Mouse (Mus musculus): ENCODE data around the gene Sh3pxd2a. TPM values are rescaled to one million over a fixed set of nuclear protein-coding genes. Genes with fewer than 3 reads are reported as not detected.

Gene Sh3pxd2a
- total and polyA plus RNA-seq, 3 experiments, result 1.3 to 4.6 (median 3.2) TPM

- H3K4me1 ChIP-seq (ENCODE audit: control insufficient read depth in 1 of 2, insufficient read depth in 2 of 2), result peaks cover 9 to 16% of the 10 kb centered on the region in 2 experiments
- in situ Hi-C loops (cut with MboI; ENCODE audit: low pct_ligation_motif_present, low pct_unique_long_range_greater_than_20kb, low sequenced_read_pairs), result no loop called here
- H3K9ac ChIP-seq (ENCODE audit: insufficient read depth, low read depth), result no peak overlapping the region
- peaks cover 16% of the 10 kb centered on the region for H3K27me3 ChIP-seq (replicated peaks)
- DNase-seq (ENCODE audit: extremely low read depth), result no peak
- TF ChIP-seq TCF12 (IDR thresholded peaks at IDR 0.05; ENCODE audit: low read depth, low read length) (no peak), MYC (IDR thresholded peaks at IDR 0.05; ENCODE audit: low read depth, low read length) (no peak), KAT2A (IDR thresholded peaks at IDR 0.05; ENCODE audit: insufficient replicate concordance, low read length) (no peak), ZC3H11A (IDR thresholded peaks at IDR 0.05; ENCODE audit: low read depth, low read length) (no peak)
- no peak overlapping the region for H3K4me3 ChIP-seq (replicated peaks in 1 of 3; ENCODE audit: low read depth in 2 of 3, low read length in 2 of 3, poor library complexity in 1 of 3)
- H3K9me3 ChIP-seq (replicated peaks; ENCODE audit: low read length), result no peaks in the 10 kb centered on the region
- no peak overlapping the region for H3K4me2 ChIP-seq (ENCODE audit: insufficient read depth, low read depth, poor library complexity, severe bottlenecking)
- no peaks in the 10 kb centered on the region for H3K79me2 ChIP-seq (replicated peaks; ENCODE audit: control insufficient read depth, extremely low read depth, insufficient read depth, poor library complexity, severe bottlenecking)
- no peak overlapping the region for H3K27ac ChIP-seq (ENCODE audit: insufficient read depth, low read depth)
- no peaks in the 10 kb centered on the region for H3K36me3 ChIP-seq (replicated peaks in 1 of 2; ENCODE audit: control insufficient read depth in 1 of 2, insufficient read depth in 1 of 2, low read length in 1 of 2)
- dilution Hi-C loops (cut with MboI; ENCODE audit: extremely low pct_ligation_motif_present, extremely low pct_unique_long_range_greater_than_20kb, low sequenced_read_pairs), result no loop called here
These were observed 231.1 kb downstream of the Sh3pxd2a start for GRCm38 (mm10) chr19:47233087-47233486.

- no peak overlapping the region for H3K4me2 ChIP-seq (ENCODE audit: insufficient read depth, low read depth, poor library complexity, severe bottlenecking)
- no peak overlapping the region for H3K9ac ChIP-seq (ENCODE audit: insufficient read depth, low read depth)
- H3K27ac ChIP-seq (ENCODE audit: insufficient read depth, low read depth), result no peak overlapping the region
- in situ Hi-C loops (cut with MboI; ENCODE audit: low pct_ligation_motif_present, low pct_unique_long_range_greater_than_20kb, low sequenced_read_pairs), result no loop called here
- no peak for DNase-seq (ENCODE audit: extremely low read depth)
- H3K4me1 ChIP-seq (ENCODE audit: control insufficient read depth in 1 of 2, insufficient read depth in 2 of 2), result peaks cover 9 to 16% of the 10 kb centered on the region in 2 experiments
- H3K27me3 ChIP-seq (replicated peaks), result peaks cover 11% of the 10 kb centered on the region
- H3K9me3 ChIP-seq (replicated peaks; ENCODE audit: low read length), result no peaks in the 10 kb centered on the region
- dilution Hi-C loops (cut with MboI; ENCODE audit: extremely low pct_ligation_motif_present, extremely low pct_unique_long_range_greater_than_20kb, low sequenced_read_pairs), result no loop called here
- no peaks in the 10 kb centered on the region for H3K79me2 ChIP-seq (replicated peaks; ENCODE audit: control insufficient read depth, extremely low read depth, insufficient read depth, poor library complexity, severe bottlenecking)
- no peaks in the 10 kb centered on the region for H3K36me3 ChIP-seq (replicated peaks in 1 of 2; ENCODE audit: control insufficient read depth in 1 of 2, insufficient read depth in 1 of 2, low read length in 1 of 2)
- no peak overlapping the region for H3K4me3 ChIP-seq (replicated peaks in 1 of 3; ENCODE audit: low read depth in 2 of 3, low read length in 2 of 3, poor library complexity in 1 of 3)
- TF ChIP-seq MAFK (IDR thresholded peaks at IDR 0.05; ENCODE audit: insufficient replicate concordance, low read length) (no peak), MXI1 (IDR thresholded peaks at IDR 0.05; ENCODE audit: low read depth, low read length) (no peak), MAX (IDR thresholded peaks at IDR 0.05; ENCODE audit: low read length) (no peak), UBTF (IDR thresholded peaks at IDR 0.05; ENCODE audit: low read depth, low read length) (no peak), E2F4 (IDR thresholded peaks at IDR 0.05; ENCODE audit: insufficient replicate concordance, low read depth, low read length) (no peak), RCOR1 (conservative IDR thresholded peaks at IDR 0.05; ENCODE audit: low read depth, low read length) (no peak), CHD1 (IDR thresholded peaks at IDR 0.05; ENCODE audit: low read depth, low read length) (no peak), SIN3A (IDR thresholded peaks at IDR 0.05; ENCODE audit: low read length) (no peak), MAZ (IDR thresholded peaks at IDR 0.05; ENCODE audit: low read depth, low read length) (no peak), ELF1 (IDR thresholded peaks at IDR 0.05; ENCODE audit: low read depth, low read length) (no peak), POLR2AphosphoS2 (IDR thresholded peaks at IDR 0.05; ENCODE audit: low read depth, low read length) (no peak), JUND (conservative IDR thresholded peaks at IDR 0.05; ENCODE audit: low read depth, low read length) (no peak), USF2 (conservative IDR thresholded peaks at IDR 0.05; ENCODE audit: low read depth, low read length) (no peak), GABPA (IDR thresholded peaks at IDR 0.05; ENCODE audit: insufficient replicate concordance, low read depth, low read length) (no peak), CTCF (conservative IDR thresholded peaks at IDR 0.05 in 1 of 2, IDR thresholded peaks at IDR 0.05 in 1 of 2; ENCODE audit: low read depth in 2 of 2, low read length in 2 of 2) (no peak)
These were observed 231.9 kb downstream of the Sh3pxd2a start for GRCm38 (mm10) chr19:47232077-47232865.

Measured in CH12.LX (cell line).